Mouse (Mus musculus) urinary bladder, postnatal 10 days (tissue): Measurements from ENCODE around the gene Herpud1.
A peak's percentile ranks its signal among the peaks of the same experiment; 100 is the strongest.
"Not testable (repeated sequence)": the region's sequence is repeated elsewhere in the genome, so short reads cannot be mapped to it uniquely, and the experiment has no call there.

Experiments
- DNase-seq: peaks from one replicate; pipeline ENCODE4 v3.0.0; 2022; ENCODE audit warnings: low spot score

The Herpud1 gene

GRCm38 (mm10) chr8:94375551-94375991, 10.7 kb upstream of the Herpud1 start:
- DNase-seq = no peak

- DNase-seq = no peak
Measured at GRCm38 (mm10) chr8:94376176-94376575, 10.1 kb upstream of the Herpud1 start.

GRCm38 (mm10) chr8:94376580-94376979, 9.7 kb upstream of the Herpud1 start:
- DNase-seq = no peak

GRCm38 (mm10) chr8:94377031-94377430, 9.2 kb upstream of the Herpud1 start:
- DNase-seq = no peak

GRCm38 (mm10) chr8:94377714-94378205, 8.5 kb upstream of the Herpud1 start:
- no peak for DNase-seq

GRCm38 (mm10) chr8:94378763-94379415, 7.3 kb upstream of the Herpud1 start:
- DNase-seq = no peak

GRCm38 (mm10) chr8:94379686-94380085, 6.6 kb upstream of the Herpud1 start:
- DNase-seq = no peak

GRCm38 (mm10) chr8:94384166-94384565, 2.1 kb upstream of the Herpud1 start:
- DNase-seq = no peak

- DNase-seq = no peak
Measured at GRCm38 (mm10) chr8:94385506-94386213, 578 bp upstream of the Herpud1 start.

- DNase-seq = peak; percentile 40
Measured at GRCm38 (mm10) chr8:94387027-94387684, 918 bp downstream of the Herpud1 start.

- no peak for DNase-seq
Measured at GRCm38 (mm10) chr8:94387785-94388184, 1.5 kb downstream of the Herpud1 start.

GRCm38 (mm10) chr8:94389531-94389930, 3.3 kb downstream of the Herpud1 start:
- DNase-seq = no peak

- no peak for DNase-seq
Measured at GRCm38 (mm10) chr8:94390429-94390828, 4.2 kb downstream of the Herpud1 start.

GRCm38 (mm10) chr8:94390910-94391309, 4.7 kb downstream of the Herpud1 start:
- no peak for DNase-seq

GRCm38 (mm10) chr8:94392147-94392546, 5.9 kb downstream of the Herpud1 start:
- DNase-seq = no peak

- no peak for DNase-seq
Measured at GRCm38 (mm10) chr8:94392648-94393047, 6.4 kb downstream of the Herpud1 start.

GRCm38 (mm10) chr8:94395851-94396540, 9.8 kb downstream of the Herpud1 start:
- no peak for DNase-seq

- no peak for DNase-seq
Measured at GRCm38 (mm10) chr8:94396964-94397657, 10.9 kb downstream of the Herpud1 start.

GRCm38 (mm10) chr8:94398587-94398986, 12.3 kb downstream of the Herpud1 start:
- DNase-seq = no peak

GRCm38 (mm10) chr8:94399361-94399953, 13.2 kb downstream of the Herpud1 start:
- DNase-seq = no peak

GRCm38 (mm10) chr8:94399957-94400356, 13.7 kb downstream of the Herpud1 start:
- not testable (repeated sequence) for DNase-seq
